Mouse (Mus musculus) intestine, embryonic 14.5 days (tissue): ENCODE results near the gene Tsr2. TPM values are rescaled to one million over a fixed set of nuclear protein-coding genes. Genes with fewer than 3 reads are reported as not detected.
A peak's percentile ranks its signal among the peaks of the same experiment; 100 is the strongest.

ENCODE experiments used
- ATAC-seq: fragments of 200-750 bp; cut with Nextera tagmentation; replicated peaks from 2 replicates; pipeline ENCODE4 v1.8.0; 2017; ENCODE audit warnings: low read depth, moderate number of reproducible peaks, moderate TSS enrichment, moderate library complexity; ENCODE audit not compliant: low FRiP score, low TSS enrichment
- DNase-seq: peaks from one replicate; pipeline ENCODE4 v3.0.0-alpha.2; 2018; ENCODE audit warnings: low spot score
- H3K27ac ChIP-seq: fragments of 300-500 bp; sonication (generic); 2 replicates; pipeline ENCODE4 v1.5.1; 2014; ENCODE audit warnings: low read depth, mild to moderate bottlenecking, control low read depth
- H3K27me3 ChIP-seq: fragments of 300-500 bp; sonication (generic); replicated peaks from 2 replicates; pipeline ENCODE4 v1.6.1; 2014; ENCODE audit warnings: low read length, control low read depth; ENCODE audit not compliant: control insufficient read depth, insufficient read depth
- H3K36me3 ChIP-seq: fragments of 300-500 bp; sonication (generic); 2 replicates; pipeline ENCODE4 v1.6.1; 2014; ENCODE audit warnings: low read length, control low read depth; ENCODE audit not compliant: control insufficient read depth, insufficient read depth
- H3K4me1 ChIP-seq: fragments of 300-500 bp; sonication (generic); replicated peaks from 2 replicates; pipeline ENCODE4 v1.6.1; 2014; ENCODE audit warnings: low read length, control low read depth, mixed read lengths; ENCODE audit not compliant: control insufficient read depth, insufficient read depth
- H3K4me2 ChIP-seq: fragments of 300-500 bp; sonication (generic); 2 replicates; pipeline ENCODE4 v1.6.1; 2014; ENCODE audit warnings: low read length
- H3K4me3 ChIP-seq: fragments of 300-500 bp; sonication (generic); 2 replicates; pipeline ENCODE4 v1.5.1; 2014; ENCODE audit warnings: low read depth, low read length, control low read depth, mixed read lengths
- H3K9ac ChIP-seq: fragments of 300-500 bp; sonication (generic); 2 replicates; pipeline ENCODE4 v1.6.1; 2014; ENCODE audit warnings: mild to moderate bottlenecking, low read length
- H3K9me3 ChIP-seq: fragments of 300-500 bp; sonication (generic); 2 replicates; pipeline ENCODE4 v1.6.1; 2016; ENCODE audit warnings: low read length, control low read depth; ENCODE audit not compliant: control insufficient read depth
- WGBS: fragments of 180-500 bp; shearing (Covaris S2); extraction: QIAGEN DNeasy Blood & Tissue Kit; methylation state at CpG from one replicate; pipeline ENCODE4 v1.1.7; 2014; 5-methylcytosine and 5-hydroxymethylcytosine counted together
- polyA plus RNA-seq: library from polyadenylated mRNA; unstranded; fragments of >200 nt; fragmentation: Nextera tagmentation; extraction: Ambion mirVana; gene quantifications from 2 replicates; pipeline ENCODE4 v1.2.1, GENCODE M21; 2014

Tsr2 gene
- polyA plus RNA-seq, 1 experiment from 2014 or later: 34.7 TPM

DNA sequence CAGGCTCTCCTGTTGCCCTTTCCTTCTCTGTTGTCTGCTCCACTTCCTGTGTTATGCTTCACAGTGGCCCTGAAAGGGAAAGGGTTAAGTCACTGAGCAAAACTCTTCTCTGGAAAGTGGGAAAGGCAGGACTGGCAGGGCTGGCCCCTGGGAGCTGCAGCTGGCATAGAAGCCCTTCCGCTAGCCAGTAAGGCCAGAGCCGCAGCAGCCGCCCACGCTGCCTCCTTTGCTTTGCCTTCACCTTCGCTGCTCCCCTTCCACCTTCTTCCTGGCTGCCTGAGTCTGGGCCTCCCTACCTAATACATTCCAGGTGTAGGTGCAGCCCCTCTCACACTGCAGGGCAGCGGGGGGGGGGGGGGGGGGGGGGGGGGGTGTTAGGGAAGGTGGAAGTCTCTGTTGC lies 41.9 kb downstream of the Tsr2 start:
- H3K9me3 ChIP-seq: no peaks in the 10 kb centered on the region
- no peak overlapping the region for H3K27ac ChIP-seq
- ATAC-seq (no peak), DNase-seq (no peak)
- 0 out of 2 replicates have a peak, but pooled peaks cover 7% of the 10 kb centered on the region for H3K4me1 ChIP-seq
- 60% methylated on average over 1 of the region's 6 CpGs for WGBS
- H3K36me3 ChIP-seq: no peaks in the 10 kb centered on the region
- H3K4me2 ChIP-seq: no peak overlapping the region
- H3K27me3 ChIP-seq: no peaks in the 10 kb centered on the region
- no peak overlapping the region for H3K4me3 ChIP-seq
- no peak overlapping the region for H3K9ac ChIP-seq

- WGBS: 74% methylated on average over 7 of the region's 7 CpGs
- H3K4me3 ChIP-seq: no peak overlapping the region
- H3K36me3 ChIP-seq: no peaks in the 10 kb centered on the region
- no peak overlapping the region for H3K4me2 ChIP-seq
- no peaks in the 10 kb centered on the region for H3K27me3 ChIP-seq
- no peak overlapping the region for H3K27ac ChIP-seq
- H3K9ac ChIP-seq: no peak overlapping the region
- 0 out of 2 replicates have a peak, but pooled peaks cover 5% of the 10 kb centered on the region for H3K4me1 ChIP-seq
- H3K9me3 ChIP-seq: no peaks in the 10 kb centered on the region
- DNase-seq (no peak), ATAC-seq (no peak)
These were observed 46.0 kb downstream of the Tsr2 start for GRCm38 (mm10) chrX:151050337-151050736.

DNA sequence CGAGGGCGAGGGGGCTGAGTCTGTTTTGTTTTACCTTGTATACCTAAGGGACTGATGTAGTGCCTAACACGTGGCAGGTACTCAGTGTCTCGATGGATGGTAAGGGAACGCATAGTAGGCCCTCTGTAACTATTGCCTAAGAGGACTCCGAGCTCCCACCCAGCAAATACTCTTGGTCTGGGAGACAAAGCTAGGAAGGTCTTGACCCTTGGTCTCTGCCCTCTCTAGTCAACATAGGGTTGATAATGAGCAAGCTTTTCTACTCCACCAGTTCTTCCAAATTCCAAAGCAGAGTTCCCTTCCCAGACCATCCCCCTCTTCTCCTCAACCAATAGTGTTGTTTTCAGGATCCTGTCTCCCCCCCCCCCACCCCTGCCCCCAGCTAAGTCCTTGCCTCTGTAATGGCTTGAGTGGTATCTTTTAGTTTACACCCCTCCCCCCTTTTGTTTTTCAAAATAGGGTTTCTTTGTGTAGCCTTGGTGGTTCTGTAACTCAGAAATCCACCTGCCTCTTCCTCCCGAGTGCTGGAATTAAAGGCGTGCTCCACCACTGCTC lies 46.6 kb downstream of the Tsr2 start:
- Histone ChIP-seq H3K9me3 (no peaks in the 10 kb centered on the region), H3K4me3 (no peak overlapping the region), H3K27me3 (no peaks in the 10 kb centered on the region), H3K27ac (no peak overlapping the region), H3K4me2 (peak overlapping the region; percentile 55), H3K4me1 (no peaks in the 10 kb centered on the region), H3K9ac (no peak overlapping the region), H3K36me3 (no peaks in the 10 kb centered on the region)
- WGBS: 67% methylated on average over 8 of the region's 8 CpGs
- DNase-seq (no peak), ATAC-seq (no peak)

- H3K4me3 ChIP-seq: peak overlapping the region; percentile 48
- H3K27me3 ChIP-seq: no peaks in the 10 kb centered on the region
- H3K4me2 ChIP-seq: peak overlapping the region; percentile 55
- no peaks in the 10 kb centered on the region for H3K36me3 ChIP-seq
- no peaks in the 10 kb centered on the region for H3K9me3 ChIP-seq
- WGBS: 25% methylated on average over 36 of the region's 56 CpGs
- peak overlapping the region; percentile 60 for H3K9ac ChIP-seq
- ATAC-seq (peak; percentile 73), DNase-seq (peak; percentile 63)
- H3K27ac ChIP-seq: peak overlapping the region; percentile 86
- no peaks in the 10 kb centered on the region for H3K4me1 ChIP-seq
These were observed 48.8 kb downstream of the Tsr2 start for GRCm38 (mm10) chrX:151047431-151048058.

GRCm38 (mm10) chrX:151046777-151047430 lies 49.4 kb downstream of the Tsr2 start:
- Histone ChIP-seq H3K36me3 (no peaks in the 10 kb centered on the region), H3K27ac (peak overlapping the region; percentile 86), H3K4me2 (peak overlapping the region; percentile 55), H3K4me3 (peak overlapping the region; percentile 48), H3K9me3 (no peaks in the 10 kb centered on the region), H3K27me3 (no peaks in the 10 kb centered on the region), H3K4me1 (no peaks in the 10 kb centered on the region), H3K9ac (peak overlapping the region; percentile 60)
- ATAC-seq: peak; percentile 92
- DNase-seq: peak; percentile 87
- 18% methylated on average over 36 of the region's 62 CpGs for WGBS

DNA sequence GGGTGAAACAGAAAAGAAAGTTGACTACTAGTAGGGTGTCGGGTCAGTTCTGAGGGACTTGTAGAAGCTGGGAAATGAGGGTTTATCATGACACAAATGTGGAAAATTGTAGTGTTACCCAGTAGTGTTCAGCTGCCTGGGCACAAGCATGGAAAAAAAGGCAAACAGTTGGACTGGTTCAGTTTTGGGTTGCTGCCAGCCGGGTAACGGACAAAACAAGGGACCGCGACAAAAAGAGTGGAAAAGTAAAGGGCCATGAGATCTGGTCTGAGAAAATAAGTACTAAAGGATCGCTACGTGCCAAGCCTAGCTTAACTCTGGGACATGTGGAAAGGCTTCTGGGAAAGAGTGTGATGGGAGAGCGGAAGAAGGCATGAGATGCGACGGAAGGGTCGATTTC lies 50.0 kb downstream of the Tsr2 start:
- Histone ChIP-seq H3K4me3 (peak overlapping the region; percentile 48), H3K27ac (peak overlapping the region; percentile 86; the same call in 1 of the 2 replicates), H3K4me2 (peak overlapping the region; percentile 55), H3K27me3 (no peaks in the 10 kb centered on the region), H3K4me1 (no peaks in the 10 kb centered on the region), H3K9me3 (no peaks in the 10 kb centered on the region), H3K36me3 (no peaks in the 10 kb centered on the region), H3K9ac (0 out of 2 replicates have a peak overlapping the region, but pooled peaks have one; percentile 60)
- WGBS: 39% methylated on average over 11 of the region's 11 CpGs
- ATAC-seq (no peak), DNase-seq (no peak)

DNA sequence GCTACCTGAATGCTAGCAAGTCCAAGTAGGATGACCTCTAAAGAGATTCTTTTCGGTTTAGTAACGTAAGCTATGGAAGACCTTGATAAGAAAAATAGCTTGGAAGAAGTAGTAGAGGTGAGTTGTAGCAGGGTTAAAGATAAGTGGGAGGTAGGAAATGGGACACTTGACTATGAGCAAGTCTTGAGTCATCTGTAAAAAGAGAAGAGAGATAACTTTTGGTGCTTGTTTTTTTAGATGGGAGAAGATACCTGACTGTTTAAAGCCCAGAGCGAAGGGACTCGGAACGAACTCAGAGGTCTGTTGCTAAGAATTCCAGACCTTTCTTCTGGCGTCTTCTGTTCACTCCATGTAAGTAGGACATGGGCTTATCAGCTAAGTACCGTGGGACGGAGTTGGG lies 50.5 kb downstream of the Tsr2 start, which contains the start of gene Fgd1:
Gene Fgd1 (plus strand): TSS at position 301 of the 400 bp plus-strand sequence.
- H3K27ac ChIP-seq: peak within 1 kb of the TSS; percentile 86
- peak within 1 kb of the TSS; percentile 60 for H3K9ac ChIP-seq
- no peaks in the 10 kb centered on the region for H3K4me1 ChIP-seq
- no peak for ATAC-seq
- peak within 1 kb of the TSS; percentile 55 for H3K4me2 ChIP-seq
- H3K9me3 ChIP-seq: no peaks in the 10 kb centered on the region
- H3K36me3 ChIP-seq: no peaks in the 10 kb centered on the region
- H3K27me3 ChIP-seq: no peaks in the 10 kb centered on the region
- WGBS: 93% methylated on average over 8 of the region's 8 CpGs
- H3K4me3 ChIP-seq: peak within 1 kb of the TSS; percentile 48
- no peak for DNase-seq

DNA sequence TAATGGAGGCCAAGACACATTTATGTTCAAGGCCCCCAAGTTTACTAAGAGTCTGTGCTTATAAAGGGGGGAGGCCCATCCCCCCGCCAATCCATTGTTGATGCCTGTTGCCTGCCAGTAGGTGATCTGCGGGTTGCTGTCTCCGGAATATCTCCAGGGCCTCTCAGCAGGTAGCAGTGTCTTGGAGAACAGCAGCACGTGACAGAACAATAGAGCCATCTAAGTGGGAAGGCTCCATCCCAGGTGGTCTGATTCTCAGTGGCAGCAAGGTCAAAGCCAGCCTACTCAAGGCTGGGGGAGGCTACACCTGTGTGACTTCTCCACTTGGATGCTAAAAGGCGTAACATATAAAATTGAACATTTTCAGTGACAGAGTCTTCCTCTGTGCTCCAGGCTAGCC lies 55.1 kb downstream of the Tsr2 start:
- DNase-seq: no peak
- Histone ChIP-seq H3K27me3 (no peaks in the 10 kb centered on the region), H3K9me3 (no peaks in the 10 kb centered on the region), H3K4me1 (no peaks in the 10 kb centered on the region), H3K4me2 (no peak overlapping the region), H3K9ac (no peak overlapping the region), H3K27ac (no peak overlapping the region), H3K36me3 (no peaks in the 10 kb centered on the region), H3K4me3 (no peak overlapping the region)
- no peak for ATAC-seq
- 59% methylated on average over 5 of the region's 5 CpGs for WGBS
